ENCODE assay signal across 19 mouse cellular contexts in genomic region chr11:60385946-60386345, GRCm38 (mm10). TPM values are rescaled to one million over a fixed set of nuclear protein-coding genes. Genes with fewer than 3 reads are reported as not detected.
DNase-seq lines count a peak whose midpoint lies in the region; ATAC-seq lines count a peak whose summit lies in the region.
"Had no signal": no experiment of that assay in that cellular context is flagged by ENCODE, and none has a peak within 500 bp of the region (broad histone marks: within the 10 kb centered on the region; RNA-seq: fewer than 3 reads in every experiment).

No protein-coding gene starts in this region.

- peak; percentile 55 to 58 for DNase-seq in cerebellum, postnatal 10 days
- no peak for DNase-seq in cerebellum, adult 9-11 months
- DNase-seq in left cerebral cortex, postnatal 4 days, result peak; percentile 25
- DNase-seq in left cerebral cortex, postnatal 10 days (ENCODE audit: extremely low spot score in 1 of 2, low spot score in 2 of 2), result no peak
- no peak for DNase-seq in gastrocnemius, postnatal 10 days
- no peak for DNase-seq in urinary bladder, postnatal 10 days (ENCODE audit: low spot score)
- DNase-seq: adrenal gland, postnatal 25 days; cerebellum, adult 8-10 months; gastrocnemius, postnatal 14 days; heart, adult 11 months; kidney, postnatal 25 days; lung, embryonic 14.5 days; right cerebral cortex, postnatal 14 days; spleen, adult 18-20 months had no signal

- no peaks in the 10 kb centered on the region for H3K27me3 ChIP-seq in hindbrain, embryonic 16.5 days (replicated peaks; ENCODE audit: control insufficient read depth, insufficient read depth, low read length)
- H3K27me3 ChIP-seq in neural tube, embryonic 13.5 days, result no peaks in the 10 kb centered on the region

- no peaks in the 10 kb centered on the region for H3K9me3 ChIP-seq in hindbrain, embryonic 16.5 days (ENCODE audit: control insufficient read depth, low read length)
- no peaks in the 10 kb centered on the region for H3K9me3 ChIP-seq in neural tube, embryonic 13.5 days
- H3K9me3 ChIP-seq: embryonic facial prominence, embryonic 10.5 days had no signal

- intact Hi-C loops in left cerebral cortex, postnatal 4 days (cut with DNase I), result no loop called here
- intact Hi-C loops in left cerebral cortex, postnatal 10 days (cut with DNase I), result no loop called here

- H3K4me2 ChIP-seq in hindbrain, embryonic 16.5 days (ENCODE audit: low read length), result no peak overlapping the region
- H3K4me2 ChIP-seq in neural tube, embryonic 13.5 days, result no peak overlapping the region

- 69% methylated on average over 5 of the region's 5 CpGs for WGBS in hindbrain, embryonic 16.5 days
- WGBS in neural tube, embryonic 13.5 days, result 63% methylated on average over 5 of the region's 5 CpGs

- no peak overlapping the region for H3K9ac ChIP-seq in hindbrain, embryonic 16.5 days (ENCODE audit: low read depth, low read length)
- H3K9ac ChIP-seq in neural tube, embryonic 13.5 days, result 0 out of 2 replicates have a peak overlapping the region, but pooled peaks have one; percentile 2
- H3K9ac ChIP-seq: liver, embryonic 14.5 days; lung, embryonic 14.5 days had no signal

- H3K36me3 ChIP-seq in hindbrain, embryonic 16.5 days (ENCODE audit: control insufficient read depth, insufficient read depth, low read length), result no peaks in the 10 kb centered on the region
- H3K36me3 ChIP-seq in neural tube, embryonic 13.5 days, result no peaks in the 10 kb centered on the region
- H3K36me3 ChIP-seq: embryonic facial prominence, embryonic 10.5 days had no signal

- ATAC-seq in hindbrain, embryonic 16.5 days, result no peak
- ATAC-seq in neural tube, embryonic 13.5 days (ENCODE audit: low read depth), result no peak
- ATAC-seq: intestine, postnatal 0 days had no signal

- H3K4me1 ChIP-seq in hindbrain, embryonic 16.5 days (ENCODE audit: control insufficient read depth, insufficient read depth, low read depth, low read length), result peaks cover 18% of the 10 kb centered on the region
- H3K4me1 ChIP-seq in neural tube, embryonic 13.5 days (replicated peaks), result peaks cover 24% of the 10 kb centered on the region

- peak overlapping the region; percentile 92 for H3K27ac ChIP-seq in hindbrain, embryonic 16.5 days (ENCODE audit: low read depth, low read length)
- peak overlapping the region; percentile 95 for H3K27ac ChIP-seq in neural tube, embryonic 13.5 days (replicated peaks)
- H3K27ac ChIP-seq: liver, embryonic 14.5 days had no signal

- no peak overlapping the region for H3K4me3 ChIP-seq in hindbrain, embryonic 16.5 days (ENCODE audit: low read length)
- no peak overlapping the region for H3K4me3 ChIP-seq in neural tube, embryonic 13.5 days

RNA-seq across cellular contexts. Expression of gene Gid4, which starts 31.0 kb away (rescaled TPM):
- total RNA-seq in left cerebral cortex, postnatal 4 days (2021), result 10 to 100 TPM; 37.8 to 38.4 TPM
- total RNA-seq in left cerebral cortex, postnatal 10 days (2021), result 10 to 100 TPM; 40.9 to 42.2 TPM
- polyA plus RNA-seq in hindbrain, embryonic 16.5 days (2015; fragmentation: Nextera tagmentation; extraction: Ambion mirVana), result 22.2 and 24.7 TPM in 2 replicates
- 19.2 and 20.2 TPM in 2 replicates for polyA plus RNA-seq in neural tube, embryonic 13.5 days (2015; fragmentation: Nextera tagmentation; extraction: Ambion mirVana)
- 10 to 100 TPM; 20.6 to 22.6 TPM for total RNA-seq in gastrocnemius, postnatal 10 days (2021)

RNA-seq across cellular contexts. Expression of gene Atpaf2, which starts 32.3 kb away (rescaled TPM):
- 10 to 100 TPM; 28.9 to 30.5 TPM for total RNA-seq in left cerebral cortex, postnatal 4 days (2021)
- total RNA-seq in left cerebral cortex, postnatal 10 days (2021), result 10 to 100 TPM; 31.5 to 33.2 TPM
- polyA plus RNA-seq in hindbrain, embryonic 16.5 days (2015; fragmentation: Nextera tagmentation; extraction: Ambion mirVana), result 45.9 and 47.6 TPM in 2 replicates
- polyA plus RNA-seq in neural tube, embryonic 13.5 days (2015; fragmentation: Nextera tagmentation; extraction: Ambion mirVana), result 39.4 and 41.2 TPM in 2 replicates
- total RNA-seq in gastrocnemius, postnatal 10 days (2021), result 10 to 100 TPM; 29.8 to 37.0 TPM

RNA-seq across cellular contexts. Expression of gene Drc3, which starts 32.8 kb away (rescaled TPM):
- 1 to 10 TPM; 4.7 to 4.8 TPM for total RNA-seq in left cerebral cortex, postnatal 4 days (2021)
- 1 to 10 TPM; 5.2 to 7.3 TPM for total RNA-seq in left cerebral cortex, postnatal 10 days (2021)
- polyA plus RNA-seq in hindbrain, embryonic 16.5 days (2015; fragmentation: Nextera tagmentation; extraction: Ambion mirVana), result 6.0 and 7.8 TPM in 2 replicates
- polyA plus RNA-seq in neural tube, embryonic 13.5 days (2015; fragmentation: Nextera tagmentation; extraction: Ambion mirVana), result 3.8 TPM in 2 replicates
- 1 to 10 TPM; 1.3 to 1.6 TPM for total RNA-seq in gastrocnemius, postnatal 10 days (2021)

RNA-seq across cellular contexts. Expression of gene Tom1l2, which starts 33.2 kb away (rescaled TPM):
- total RNA-seq in left cerebral cortex, postnatal 4 days (2021), result 10 to 100 TPM; 86.8 to 90.6 TPM
- total RNA-seq in left cerebral cortex, postnatal 10 days (2021), result 100 to 1,000 TPM; 132 to 133 TPM
- 69.2 and 79.3 TPM in 2 replicates for polyA plus RNA-seq in hindbrain, embryonic 16.5 days (2015; fragmentation: Nextera tagmentation; extraction: Ambion mirVana)
- 52.8 and 61.4 TPM in 2 replicates for polyA plus RNA-seq in neural tube, embryonic 13.5 days (2015; fragmentation: Nextera tagmentation; extraction: Ambion mirVana)
- total RNA-seq in gastrocnemius, postnatal 10 days (2021), result 10 to 100 TPM; 38.6 to 45.1 TPM

Comparison
In these comparisons a context has a peak if more than half of its experiments do, and no peak if none do; other contexts are left out.
1. DNase-seq: peak in cerebellum, postnatal 10 days (2 of 2) and left cerebral cortex, postnatal 4 days (single experiment); none in cerebellum, adult 9-11 months (single experiment), left cerebral cortex, postnatal 10 days (0 of 2), gastrocnemius, postnatal 10 days (single experiment) and urinary bladder, postnatal 10 days (single experiment).